Mouse (Mus musculus) cortical plate, adult 2 months (tissue): Measurements from ENCODE around the gene Tmem38a.
A peak's percentile ranks its signal among the peaks of the same experiment; 100 is the strongest.

Experiments used
- CTCF ChIP-seq: fragments of 200-500 bp; IDR thresholded peaks from 2 replicates; pipeline ENCODE4 v1.5.1; 2011; ENCODE audit warnings: mild to moderate bottlenecking, control low read depth, low read length; ENCODE audit not compliant: insufficient read depth; ENCODE audit errors: extremely low read depth
- POLR2A ChIP-seq: fragments of 200-500 bp; IDR thresholded peaks from 2 replicates; pipeline ENCODE4 v1.6.1; 2011; ENCODE audit warnings: mild to moderate bottlenecking, low read length, control low read depth; ENCODE audit not compliant: insufficient read depth; ENCODE audit errors: extremely low read depth

- TF ChIP-seq CTCF (no peak), POLR2A (peak; percentile 79)
These were observed at the start of gene Tmem38a for GRCm38 (mm10) chr8:72571611-72572473.
